Mouse (Mus musculus): ENCODE data around the gene Rad51ap2. TPM values are rescaled to one million over a fixed set of nuclear protein-coding genes. Genes with fewer than 3 reads are reported as not detected.

Gene Rad51ap2
- 0.14 and 0.45 TPM in 2 replicates for polyA plus RNA-seq (2016; fragmentation: Nextera tagmentation; extraction: Ambion mirVana)

DNA sequence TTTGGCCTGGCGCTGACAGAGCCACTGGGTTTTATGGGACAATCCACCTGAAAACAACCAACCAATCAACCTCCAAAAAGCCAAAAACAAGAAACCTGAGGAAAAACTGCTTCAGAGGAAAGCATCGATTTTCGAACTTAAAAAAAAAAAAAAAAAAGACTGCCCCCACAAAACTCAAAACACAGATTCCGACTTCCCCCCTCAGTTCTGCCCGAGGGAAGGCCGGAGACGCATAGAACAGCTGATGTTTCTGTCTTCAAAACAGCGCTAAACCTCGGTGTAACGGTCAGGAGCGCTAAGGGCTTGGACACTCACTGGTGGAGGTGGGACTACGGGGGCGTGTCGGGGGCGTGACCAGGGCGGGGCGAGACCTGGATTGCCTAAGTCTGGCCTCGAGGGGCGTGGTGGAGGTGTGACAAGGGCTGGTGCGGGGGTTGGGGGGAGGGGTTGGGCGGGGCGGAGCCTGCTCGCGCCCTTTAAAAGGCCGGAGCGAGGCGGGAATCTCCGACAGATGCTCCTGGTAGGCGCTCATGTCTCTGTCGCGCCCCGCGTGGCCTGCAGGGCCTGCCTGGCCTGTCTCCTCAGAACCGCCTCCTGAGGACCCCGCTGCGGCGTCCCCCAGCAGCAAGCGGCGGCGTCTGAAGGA, at the start of gene Rad51ap2:
TSS of gene Rad51ap2 (plus strand) at position 531 of the 646 bp plus-strand sequence.
- Histone ChIP-seq H3K9me3 (no peaks in the 10 kb centered on the region), H3K4me3 (peak within 1 kb of the TSS; percentile 65), H3K27me3 (ENCODE audit: poor library complexity, severe bottlenecking) (peaks cover 22% of the 10 kb centered on the region), H3K4me1 (peaks cover 7% of the 10 kb centered on the region), H3K27ac (peak within 1 kb of the TSS; percentile 84), H3K36me3 (replicated peaks) (no peaks in the 10 kb centered on the region)
- 1% methylated on average over 37 of the region's 40 CpGs for WGBS
- peak; percentile 99 for DNase-seq (ENCODE audit: extremely low spot score, low spot score)

DNA sequence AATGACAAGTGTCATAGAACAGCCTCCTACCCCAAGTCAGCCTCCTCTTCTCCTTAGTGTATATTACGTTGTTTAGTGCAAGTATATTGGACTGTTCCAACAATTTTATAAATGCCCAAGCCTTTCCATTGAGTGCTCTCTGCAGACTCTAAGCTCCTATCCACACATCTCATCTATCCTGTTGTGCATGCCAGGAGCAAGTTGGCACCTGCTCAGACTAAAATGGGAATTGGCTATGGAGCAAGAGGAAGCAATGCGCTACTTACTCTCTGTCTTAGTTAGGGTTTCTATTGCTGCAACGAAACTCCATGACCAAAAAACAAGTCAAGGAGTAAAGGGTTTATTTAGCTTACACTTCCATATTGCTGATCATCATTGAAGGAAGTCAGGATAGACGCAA, 48.2 kb upstream of the Rad51ap2 start:
- WGBS = 89% methylated on average over 4 of the region's 4 CpGs
- no peaks in the 10 kb centered on the region for H3K36me3 ChIP-seq (replicated peaks)
- H3K4me1 ChIP-seq = no peaks in the 10 kb centered on the region
- no peak for DNase-seq (ENCODE audit: extremely low spot score, low spot score)
- H3K27ac ChIP-seq = no peak overlapping the region
- H3K27me3 ChIP-seq (ENCODE audit: poor library complexity, severe bottlenecking) = no peaks in the 10 kb centered on the region
- no peaks in the 10 kb centered on the region for H3K9me3 ChIP-seq
- H3K4me3 ChIP-seq = no peak overlapping the region

DNA sequence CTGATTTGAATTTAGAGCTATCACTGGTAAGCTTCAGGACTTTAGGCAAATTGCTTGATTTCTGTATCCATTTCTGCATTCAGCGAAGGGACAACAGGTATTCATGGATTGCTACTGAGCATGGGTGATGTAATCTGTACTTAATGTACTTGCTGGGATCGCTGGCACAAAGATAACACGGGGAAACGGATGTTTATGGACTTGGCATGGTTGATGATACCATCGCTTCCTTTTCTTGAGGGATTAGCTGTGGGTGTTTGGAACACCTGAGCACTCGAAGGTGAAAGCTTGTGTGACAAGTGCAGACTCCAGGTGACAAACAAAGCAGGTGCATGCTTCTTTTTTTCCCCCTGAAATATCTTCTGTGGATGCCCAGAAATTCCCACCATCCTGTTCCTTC, 37.8 kb upstream of the Rad51ap2 start:
- no peaks in the 10 kb centered on the region for H3K27me3 ChIP-seq (ENCODE audit: poor library complexity, severe bottlenecking)
- H3K36me3 ChIP-seq (replicated peaks) = no peaks in the 10 kb centered on the region
- 88% methylated on average over 6 of the region's 6 CpGs for WGBS
- no peak overlapping the region for H3K4me3 ChIP-seq
- H3K27ac ChIP-seq = no peak overlapping the region
- no peaks in the 10 kb centered on the region for H3K4me1 ChIP-seq
- no peaks in the 10 kb centered on the region for H3K9me3 ChIP-seq
- no peak for DNase-seq (ENCODE audit: extremely low spot score, low spot score)

DNA sequence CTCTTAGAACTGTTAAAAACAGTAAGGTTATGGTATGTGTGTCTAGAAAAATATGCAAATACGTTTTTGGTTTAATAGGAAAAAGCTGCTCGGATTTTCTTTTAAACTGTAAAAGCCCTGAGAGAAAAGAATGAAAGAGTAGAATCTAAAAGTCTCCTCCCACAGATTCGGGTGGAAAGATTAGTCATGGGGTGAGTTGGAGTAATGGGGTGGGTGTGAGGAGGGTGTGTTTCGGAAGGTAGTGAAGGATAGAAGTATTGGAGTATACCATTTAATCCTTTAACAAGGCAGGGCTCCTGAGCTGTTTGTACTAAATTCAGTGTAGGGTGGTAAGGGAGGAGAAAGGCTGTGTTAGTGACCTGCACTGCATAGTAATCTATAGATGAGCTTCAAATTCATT, 28.5 kb upstream of the Rad51ap2 start:
- no peaks in the 10 kb centered on the region for H3K27me3 ChIP-seq (ENCODE audit: poor library complexity, severe bottlenecking)
- WGBS = 77% methylated on average over 4 of the region's 4 CpGs
- no peaks in the 10 kb centered on the region for H3K4me1 ChIP-seq

DNA sequence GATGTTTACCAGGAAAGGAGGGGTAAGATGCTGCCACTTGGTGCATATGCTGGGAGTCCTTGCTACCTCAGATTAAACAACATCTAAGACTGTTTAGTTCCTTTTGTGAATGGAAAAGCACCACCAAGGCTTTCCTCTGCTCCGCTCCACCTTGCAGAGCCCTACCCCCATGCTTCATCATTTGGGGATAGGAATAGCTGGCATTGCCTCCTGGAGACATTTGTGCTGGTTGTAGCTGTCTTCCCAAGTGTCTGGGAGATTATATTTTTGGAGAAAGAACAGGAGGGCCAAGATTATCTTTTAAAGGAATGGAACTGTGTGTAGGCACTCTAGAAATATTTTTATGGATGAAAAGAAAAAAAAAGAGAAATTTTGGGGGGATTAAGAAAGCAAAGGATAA, 22.8 kb upstream of the Rad51ap2 start:
- no peak overlapping the region for H3K4me3 ChIP-seq
- H3K36me3 ChIP-seq (replicated peaks) = no peaks in the 10 kb centered on the region
- 91% methylated on average over 1 of the region's 1 CpGs for WGBS
- H3K27ac ChIP-seq = no peak overlapping the region
- H3K4me1 ChIP-seq = peaks cover 27% of the 10 kb centered on the region
- no peak for DNase-seq (ENCODE audit: extremely low spot score, low spot score)
- no peaks in the 10 kb centered on the region for H3K9me3 ChIP-seq
- peaks cover 41% of the 10 kb centered on the region for H3K27me3 ChIP-seq (ENCODE audit: poor library complexity, severe bottlenecking)

More for the DNA sequence above, 28.5 kb upstream of the Rad51ap2 start:
- no peak for DNase-seq (ENCODE audit: extremely low spot score, low spot score)
- Histone ChIP-seq H3K27ac (no peak overlapping the region), H3K36me3 (replicated peaks) (no peaks in the 10 kb centered on the region), H3K4me3 (no peak overlapping the region), H3K9me3 (no peaks in the 10 kb centered on the region)

DNA sequence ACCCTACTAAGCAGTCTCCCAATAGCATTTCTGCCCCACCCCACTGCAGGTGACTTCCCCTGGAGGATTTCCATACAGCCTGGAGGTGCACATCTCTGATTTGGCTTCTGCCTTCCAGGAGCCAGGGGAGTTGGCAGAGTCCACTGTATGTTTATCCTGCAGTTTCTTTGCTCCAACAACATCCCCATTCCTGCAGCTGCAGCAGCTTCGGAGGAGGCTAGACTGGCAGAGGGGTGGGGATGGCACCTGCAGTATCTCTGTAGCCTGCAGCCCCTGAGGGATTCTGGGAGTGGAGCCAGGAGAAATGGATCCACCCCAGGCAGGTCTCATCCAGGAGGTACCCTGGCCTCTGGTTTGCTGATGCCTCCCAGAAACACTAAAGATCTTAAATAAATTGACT, 22.2 kb upstream of the Rad51ap2 start:
- 51% methylated on average over 1 of the region's 1 CpGs for WGBS
- Histone ChIP-seq H3K27me3 (ENCODE audit: poor library complexity, severe bottlenecking) (peaks cover 47% of the 10 kb centered on the region), H3K4me3 (no peak overlapping the region), H3K4me1 (peaks cover 28% of the 10 kb centered on the region), H3K36me3 (replicated peaks) (no peaks in the 10 kb centered on the region), H3K27ac (no peak overlapping the region), H3K9me3 (no peaks in the 10 kb centered on the region)
- no peak for DNase-seq (ENCODE audit: extremely low spot score, low spot score)

DNA sequence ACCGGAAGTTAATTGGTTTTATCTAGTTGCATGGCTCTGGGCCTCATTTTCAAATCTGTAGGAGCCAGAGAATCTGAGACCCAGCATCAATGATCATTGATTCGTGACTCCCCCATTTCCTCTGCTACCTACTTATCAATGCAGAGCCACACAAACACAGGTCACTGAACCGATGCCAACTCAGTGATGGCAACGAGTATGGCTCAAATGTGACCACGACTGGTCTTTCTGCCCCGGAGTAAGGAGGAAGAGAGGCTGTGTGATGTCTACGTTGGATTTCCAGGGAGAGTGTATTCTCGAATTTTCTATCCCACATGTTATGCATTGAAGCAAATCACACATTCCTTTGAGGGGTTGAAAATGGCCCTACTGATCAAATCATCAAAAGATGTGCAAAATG, 21.4 kb upstream of the Rad51ap2 start:
- WGBS = 81% methylated on average over 8 of the region's 8 CpGs
- peaks cover 50% of the 10 kb centered on the region for H3K27me3 ChIP-seq (ENCODE audit: poor library complexity, severe bottlenecking)
- no peak overlapping the region for H3K27ac ChIP-seq
- peaks cover 28% of the 10 kb centered on the region for H3K4me1 ChIP-seq
- no peaks in the 10 kb centered on the region for H3K36me3 ChIP-seq (replicated peaks)
- H3K9me3 ChIP-seq = no peaks in the 10 kb centered on the region
- DNase-seq (ENCODE audit: extremely low spot score, low spot score) = no peak
- no peak overlapping the region for H3K4me3 ChIP-seq

DNA sequence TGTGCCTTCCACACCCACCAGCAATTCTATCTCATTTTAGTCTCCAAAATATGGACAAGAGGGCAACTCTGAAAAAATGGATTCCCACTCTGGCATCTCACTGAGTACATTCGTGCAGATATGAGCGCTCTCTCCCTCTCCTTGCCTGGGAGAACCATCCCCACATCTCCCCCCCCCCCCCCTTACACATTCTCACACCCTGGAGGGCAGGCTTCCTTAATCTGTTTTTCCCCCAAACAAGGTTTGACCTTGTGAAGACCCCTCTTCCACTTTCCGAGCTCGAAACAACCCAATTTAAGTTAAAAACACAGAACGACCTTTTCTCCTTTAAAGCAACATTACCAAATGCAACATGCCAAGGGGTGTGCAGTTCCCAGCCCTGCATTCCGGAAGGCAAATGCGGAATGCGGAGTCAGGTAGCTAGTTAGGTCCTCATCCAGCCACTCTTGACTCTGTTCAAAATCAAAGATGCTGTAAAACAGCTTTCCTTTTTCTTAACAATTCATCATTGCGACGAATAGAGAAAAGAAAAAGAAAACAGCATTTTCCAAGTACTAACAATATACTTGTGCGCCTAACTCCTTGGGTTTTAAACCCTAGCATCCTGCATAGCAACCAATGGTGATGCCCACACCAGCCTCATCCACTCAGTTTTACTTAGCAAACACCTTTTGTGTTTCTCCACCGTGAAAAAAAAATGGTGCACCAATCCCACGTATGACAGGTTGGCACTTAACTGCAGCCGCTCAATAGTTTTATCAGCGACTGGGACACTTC, 20.4 kb upstream of the Rad51ap2 start:
- WGBS = 8% methylated on average over 15 of the region's 15 CpGs

DNA sequence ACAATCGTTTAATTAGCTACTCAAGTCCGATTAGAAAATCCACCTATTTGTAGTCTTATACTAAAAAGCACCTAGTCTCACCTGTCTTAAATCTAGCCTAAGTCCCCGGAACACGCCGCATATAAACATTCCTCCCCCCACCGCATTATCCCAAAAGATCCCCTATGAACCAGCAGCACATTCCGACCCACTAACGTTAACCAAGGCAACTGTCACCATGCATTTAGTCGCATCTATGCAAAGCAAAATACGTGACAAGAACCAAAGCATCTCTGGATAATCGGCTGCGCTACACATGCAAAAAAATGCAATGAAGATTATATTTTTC, 19.9 kb upstream of the Rad51ap2 start:
- H3K9me3 ChIP-seq = no peaks in the 10 kb centered on the region
- H3K27ac ChIP-seq = no peak overlapping the region
- peaks cover 50% of the 10 kb centered on the region for H3K27me3 ChIP-seq (ENCODE audit: poor library complexity, severe bottlenecking)
- no peaks in the 10 kb centered on the region for H3K36me3 ChIP-seq (replicated peaks)
- WGBS = 3% methylated on average over 12 of the region's 12 CpGs
- peaks cover 28% of the 10 kb centered on the region for H3K4me1 ChIP-seq
- DNase-seq (ENCODE audit: extremely low spot score, low spot score) = no peak
- H3K4me3 ChIP-seq = peak overlapping the region; percentile 50

More for the DNA sequence above, 20.4 kb upstream of the Rad51ap2 start:
- no peaks in the 10 kb centered on the region for H3K9me3 ChIP-seq
- no peak for DNase-seq (ENCODE audit: extremely low spot score, low spot score)
- H3K4me3 ChIP-seq = peak overlapping the region; percentile 50
- no peaks in the 10 kb centered on the region for H3K36me3 ChIP-seq (replicated peaks)
- peaks cover 50% of the 10 kb centered on the region for H3K27me3 ChIP-seq (ENCODE audit: poor library complexity, severe bottlenecking)
- H3K27ac ChIP-seq = no peak overlapping the region
- H3K4me1 ChIP-seq = peaks cover 28% of the 10 kb centered on the region

DNA sequence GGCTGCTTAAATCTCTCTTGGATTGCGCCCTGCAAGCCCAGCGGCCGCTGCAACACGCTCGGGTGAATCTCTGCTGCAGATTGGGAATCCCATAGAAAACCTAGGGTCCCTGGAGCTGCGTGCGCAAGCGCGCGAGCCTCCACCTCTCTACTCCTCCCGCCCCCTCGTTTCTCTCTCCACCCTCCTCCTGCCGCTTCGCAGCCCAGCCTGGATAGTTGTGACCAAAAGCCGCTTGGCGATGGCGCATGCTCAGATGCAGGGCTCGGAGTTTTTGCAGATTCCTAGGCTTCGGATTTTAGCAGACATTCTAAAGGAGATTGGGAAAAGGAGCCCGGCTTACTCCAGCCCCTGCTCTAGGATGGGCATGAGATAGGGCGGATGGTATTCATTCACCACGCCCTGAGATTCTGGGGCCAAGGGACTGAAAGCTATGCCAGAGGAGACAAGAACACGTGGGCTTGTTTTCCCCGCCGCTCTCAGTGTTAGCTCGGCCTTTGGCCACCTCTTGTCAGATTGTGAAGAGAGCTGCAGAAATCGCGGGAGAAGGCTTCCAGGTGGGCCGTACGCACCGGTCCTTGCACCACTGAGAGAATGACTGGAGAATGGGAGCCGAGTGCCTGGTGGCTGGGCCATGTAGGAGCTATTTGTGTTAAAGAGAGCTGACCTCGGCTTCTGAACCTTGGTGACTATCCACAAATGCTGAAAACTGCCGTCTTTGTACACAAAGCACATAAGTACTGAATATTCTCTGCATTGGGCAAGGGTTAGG, 19.2 kb upstream of the Rad51ap2 start, which contains the start of gene Vsnl1:
TSS of gene Vsnl1 (minus strand) at position 117 of the 769 bp plus-strand sequence.
- Histone ChIP-seq H3K4me3 (peak within 1 kb of the TSS; percentile 50), H3K4me1 (peaks cover 28% of the 10 kb centered on the region), H3K27ac (peak within 1 kb of the TSS; percentile 77), H3K9me3 (no peaks in the 10 kb centered on the region), H3K27me3 (ENCODE audit: poor library complexity, severe bottlenecking) (peaks cover 50% of the 10 kb centered on the region), H3K36me3 (replicated peaks) (no peaks in the 10 kb centered on the region)
- DNase-seq (ENCODE audit: extremely low spot score, low spot score) = peak; percentile 87
- WGBS = 4% methylated on average over 34 of the region's 34 CpGs

DNA sequence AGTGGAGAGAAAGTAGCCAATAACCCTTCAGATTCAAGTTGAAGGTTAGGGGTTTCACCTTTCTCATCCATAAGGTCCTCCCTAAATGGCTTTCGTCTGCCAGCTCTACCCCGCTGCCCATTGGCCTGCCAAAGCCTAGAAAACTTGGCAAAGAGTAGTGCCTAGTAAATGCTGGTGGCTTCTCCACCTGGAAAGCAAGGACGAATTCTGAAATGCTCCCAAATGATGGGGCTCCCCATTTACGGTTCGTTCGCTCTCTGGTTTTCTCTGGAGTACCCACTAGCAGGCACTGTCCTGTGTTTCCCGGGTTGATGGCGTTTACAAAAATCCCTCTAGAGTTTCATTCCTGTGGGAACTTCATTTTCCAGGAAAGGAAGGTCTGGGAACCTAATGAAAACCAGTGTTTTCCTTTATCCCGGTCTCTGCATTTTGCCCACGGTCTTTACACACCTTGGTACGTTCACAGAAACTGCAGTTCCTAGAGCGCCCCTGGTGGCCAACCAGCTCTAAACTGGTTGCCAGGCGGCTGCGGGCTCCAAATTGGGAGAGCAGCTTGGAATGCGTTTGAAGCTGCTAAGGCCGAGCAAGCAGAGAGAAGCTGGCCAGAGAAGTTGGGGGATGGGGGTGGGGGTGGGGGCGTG, 18.5 kb upstream of the Rad51ap2 start:
- no peak overlapping the region for H3K27ac ChIP-seq

DNA sequence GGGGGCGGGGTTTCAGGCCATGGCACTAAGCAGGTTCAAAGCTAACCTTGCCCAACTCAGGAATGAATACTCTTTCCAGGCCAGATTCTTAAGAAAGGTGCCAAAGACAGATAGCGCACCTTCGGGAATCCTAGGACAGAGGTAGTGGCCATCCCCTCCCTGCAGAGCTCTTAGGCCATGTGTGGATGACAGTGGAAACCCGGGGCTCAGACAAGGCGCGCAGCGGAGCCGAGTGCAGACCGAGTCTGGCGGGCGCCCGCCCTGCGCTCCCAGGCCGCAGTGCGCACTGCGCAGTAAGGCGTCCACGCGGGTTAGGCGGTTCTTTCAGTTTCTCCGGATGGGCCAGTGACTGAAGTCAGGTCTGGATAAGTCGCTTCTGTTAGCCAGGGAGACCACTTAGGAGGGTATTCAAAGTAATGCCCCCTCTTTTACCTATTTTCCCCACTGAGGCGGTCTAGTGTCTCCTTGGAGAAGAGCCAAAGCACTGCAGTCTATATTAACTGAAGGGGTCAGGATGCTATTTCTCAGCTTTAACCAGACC, 17.9 kb upstream of the Rad51ap2 start:
- 27% methylated on average over 23 of the region's 23 CpGs for WGBS
- DNase-seq (ENCODE audit: extremely low spot score, low spot score) = no peak
- H3K4me1 ChIP-seq = peaks cover 28% of the 10 kb centered on the region

More for the DNA sequence above, 18.5 kb upstream of the Rad51ap2 start:
- peaks cover 28% of the 10 kb centered on the region for H3K4me1 ChIP-seq
- peaks cover 50% of the 10 kb centered on the region for H3K27me3 ChIP-seq (ENCODE audit: poor library complexity, severe bottlenecking)
- H3K4me3 ChIP-seq = peak overlapping the region; percentile 50
- no peaks in the 10 kb centered on the region for H3K36me3 ChIP-seq (replicated peaks)
- WGBS = 19% methylated on average over 17 of the region's 17 CpGs
- DNase-seq (ENCODE audit: extremely low spot score, low spot score) = peak; percentile 87
- H3K9me3 ChIP-seq = no peaks in the 10 kb centered on the region

More for the DNA sequence above, 17.9 kb upstream of the Rad51ap2 start:
- no peaks in the 10 kb centered on the region for H3K36me3 ChIP-seq (replicated peaks)
- H3K27me3 ChIP-seq (ENCODE audit: poor library complexity, severe bottlenecking) = peaks cover 50% of the 10 kb centered on the region
- H3K27ac ChIP-seq = peak overlapping the region; percentile 60; the same call in 1 of the 2 replicates
- H3K4me3 ChIP-seq = peak overlapping the region; percentile 50
- no peaks in the 10 kb centered on the region for H3K9me3 ChIP-seq
